Mouse (Mus musculus): Measurements from ENCODE around the gene Psmb2.
A peak's percentile ranks its signal among the peaks of the same experiment; 100 is the strongest.

Gene Psmb2

GRCm38 (mm10) chr4:126732111-126732510 lies 54.7 kb downstream of the Psmb2 start:
- DNase-seq (ENCODE audit: low spot score in 2 of 2) = no peak

- DNase-seq (ENCODE audit: low spot score in 2 of 2) = no peak
Measured at GRCm38 (mm10) chr4:126732531-126733380, 55.3 kb downstream of the Psmb2 start.

- DNase-seq (ENCODE audit: low spot score in 2 of 2) = no peak
Measured at GRCm38 (mm10) chr4:126734001-126734603, 56.7 kb downstream of the Psmb2 start.

- DNase-seq (ENCODE audit: low spot score in 2 of 2) = no peak
Measured at GRCm38 (mm10) chr4:126734700-126735381, 57.4 kb downstream of the Psmb2 start.

- DNase-seq (ENCODE audit: low spot score in 2 of 2) = no peak
Measured at GRCm38 (mm10) chr4:126735382-126736000, 58.1 kb downstream of the Psmb2 start.

GRCm38 (mm10) chr4:126736001-126736414 lies 58.6 kb downstream of the Psmb2 start, which contains the start of gene Tfap2e:
Gene Tfap2e (minus strand): TSS chr4:126736240.
- DNase-seq (ENCODE audit: low spot score in 2 of 2) = no peak

- DNase-seq (ENCODE audit: low spot score in 2 of 2) = no peak
Measured at GRCm38 (mm10) chr4:126739966-126740676, 62.7 kb downstream of the Psmb2 start.

- peak; percentile 71 to 87 for DNase-seq (ENCODE audit: low spot score in 2 of 2)
Measured at GRCm38 (mm10) chr4:126741448-126741847, 64.0 kb downstream of the Psmb2 start.

GRCm38 (mm10) chr4:126742976-126743375 lies 65.5 kb downstream of the Psmb2 start:
- DNase-seq (ENCODE audit: low spot score in 2 of 2) = no peak

- DNase-seq (ENCODE audit: low spot score in 2 of 2) = no peak
Measured at GRCm38 (mm10) chr4:126743713-126744112, 66.3 kb downstream of the Psmb2 start.

- DNase-seq (ENCODE audit: low spot score in 2 of 2) = no peak
Measured at GRCm38 (mm10) chr4:126744831-126745230, 67.4 kb downstream of the Psmb2 start.

GRCm38 (mm10) chr4:126745506-126746193 lies 68.2 kb downstream of the Psmb2 start:
- DNase-seq (ENCODE audit: low spot score in 2 of 2) = peak in 1 of 2 experiments; percentile 26

GRCm38 (mm10) chr4:126746194-126746840 lies 68.9 kb downstream of the Psmb2 start:
- no peak for DNase-seq (ENCODE audit: low spot score in 2 of 2)

- no peak for DNase-seq (ENCODE audit: low spot score in 2 of 2)
Measured at GRCm38 (mm10) chr4:126748381-126748780, 71.0 kb downstream of the Psmb2 start.

GRCm38 (mm10) chr4:126749553-126749952 lies 72.1 kb downstream of the Psmb2 start:
- DNase-seq (ENCODE audit: low spot score in 2 of 2) = no peak

GRCm38 (mm10) chr4:126750046-126750683 lies 72.7 kb downstream of the Psmb2 start:
- peak; percentile 56 to 62 for DNase-seq (ENCODE audit: low spot score in 2 of 2)

GRCm38 (mm10) chr4:126750863-126751555 lies 73.6 kb downstream of the Psmb2 start:
- DNase-seq (ENCODE audit: low spot score in 2 of 2) = no peak

GRCm38 (mm10) chr4:126751556-126752023 lies 74.2 kb downstream of the Psmb2 start:
- peak in 1 of 2 experiments; percentile 39 for DNase-seq (ENCODE audit: low spot score in 2 of 2)

All from frontal cortex, postnatal 14 days (tissue).